Mouse (Mus musculus): ENCODE results near the gene Dctd.

DNA sequence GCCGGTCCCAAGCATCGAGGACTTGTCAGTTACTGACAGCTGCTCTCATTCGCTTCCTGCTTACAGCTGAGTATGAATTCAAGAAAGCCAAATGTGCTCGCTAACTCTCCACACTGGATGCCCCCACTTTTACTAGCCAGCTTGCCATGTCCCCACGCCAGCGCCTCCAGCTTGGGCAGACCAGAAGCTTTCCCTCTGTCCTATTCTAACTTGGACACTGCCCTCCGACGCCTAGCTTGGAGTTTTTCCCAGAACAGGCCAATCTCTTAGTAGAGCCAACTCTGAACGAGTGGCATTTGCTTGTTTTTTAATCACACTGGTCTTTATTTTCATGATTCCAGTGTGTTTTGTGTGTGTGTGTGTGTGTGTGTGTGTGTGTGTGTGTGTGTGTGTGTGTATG lies 100.3 kb downstream of the Dctd start:
- TF ChIP-seq POLR2A (IDR thresholded peaks at IDR 0.05; ENCODE audit: insufficient read length, low read depth), result no peak
- no peak for TF ChIP-seq MYOD1 (IDR thresholded peaks at IDR 0.05; ENCODE audit: control insufficient read depth in 1 of 3, insufficient read length in 2 of 3, low read depth in 2 of 3)
- TF ChIP-seq USF1 (IDR thresholded peaks at IDR 0.05; ENCODE audit: low read depth), result no peak
- no peak for TF ChIP-seq CEBPB (IDR thresholded peaks at IDR 0.05; ENCODE audit: insufficient read depth, poor library complexity, severe bottlenecking)
- no peak for TF ChIP-seq MAX (IDR thresholded peaks at IDR 0.05; ENCODE audit: low read depth)
